Mouse (Mus musculus): ENCODE results near the gene Tubb1. TPM values are rescaled to one million over a fixed set of nuclear protein-coding genes. Genes with fewer than 3 reads are reported as not detected.

Tubb1 gene
- under 1 TPM in 2 of 4 experiments, not detected in 2; 0.23 to 0.87 TPM for total RNA-seq (2022)

GRCm38 (mm10) chr2:174450353-174450752 is at the start of gene Tubb1:
Tubb1 (plus strand) TSS chr2:174450695.
- DNase-seq (ENCODE audit: low spot score in 2 of 2): no peak

- DNase-seq (ENCODE audit: low spot score in 2 of 2): no peak
These were observed 40.3 kb upstream of the Tubb1 start for GRCm38 (mm10) chr2:174410222-174410621.

- DNase-seq (ENCODE audit: low spot score in 2 of 2): no peak
These were observed 37.4 kb upstream of the Tubb1 start for GRCm38 (mm10) chr2:174413127-174413526.

GRCm38 (mm10) chr2:174415001-174415730 is 35.3 kb upstream of the Tubb1 start:
- no peak for DNase-seq (ENCODE audit: low spot score in 2 of 2)

GRCm38 (mm10) chr2:174415731-174416310 is 34.7 kb upstream of the Tubb1 start, which contains the start of gene Nelfcd:
Nelfcd (plus strand) TSS chr2:174415804.
- DNase-seq (ENCODE audit: low spot score in 2 of 2): peak; percentile 88 to 90

- DNase-seq (ENCODE audit: low spot score in 2 of 2): no peak
These were observed 29.4 kb upstream of the Tubb1 start for GRCm38 (mm10) chr2:174421107-174421506.

- no peak for DNase-seq (ENCODE audit: low spot score in 2 of 2)
These were observed 26.0 kb upstream of the Tubb1 start for GRCm38 (mm10) chr2:174424301-174425085.

GRCm38 (mm10) chr2:174426856-174427255 is 23.6 kb upstream of the Tubb1 start:
- no peak for DNase-seq (ENCODE audit: low spot score in 2 of 2)

GRCm38 (mm10) chr2:174428076-174428835 is 22.2 kb upstream of the Tubb1 start:
- DNase-seq (ENCODE audit: low spot score in 2 of 2): no peak

- no peak for DNase-seq (ENCODE audit: low spot score in 2 of 2)
These were observed 21.4 kb upstream of the Tubb1 start for GRCm38 (mm10) chr2:174428996-174429591.

- no peak for DNase-seq (ENCODE audit: low spot score in 2 of 2)
These were observed 15.6 kb upstream of the Tubb1 start for GRCm38 (mm10) chr2:174434943-174435342.

- no peak for DNase-seq (ENCODE audit: low spot score in 2 of 2)
These were observed 14.3 kb upstream of the Tubb1 start for GRCm38 (mm10) chr2:174436076-174436701.

GRCm38 (mm10) chr2:174436916-174437696 is 13.4 kb upstream of the Tubb1 start:
- DNase-seq (ENCODE audit: low spot score in 2 of 2): no peak

- DNase-seq (ENCODE audit: low spot score in 2 of 2): no peak
These were observed 12.9 kb upstream of the Tubb1 start for GRCm38 (mm10) chr2:174437697-174437982.

- no peak for DNase-seq (ENCODE audit: low spot score in 2 of 2)
These were observed 12.3 kb upstream of the Tubb1 start for GRCm38 (mm10) chr2:174438181-174438580.

- DNase-seq (ENCODE audit: low spot score in 2 of 2): peak; percentile 28 to 36
These were observed 11.6 kb upstream of the Tubb1 start, which contains the start of gene Ctsz for GRCm38 (mm10) chr2:174438737-174439449. Ctsz (minus strand) TSS chr2:174439039.

GRCm38 (mm10) chr2:174439450-174439838 is 11.1 kb upstream of the Tubb1 start:
- DNase-seq (ENCODE audit: low spot score in 2 of 2): no peak

- DNase-seq (ENCODE audit: low spot score in 2 of 2): no peak
These were observed 10.5 kb upstream of the Tubb1 start for GRCm38 (mm10) chr2:174439961-174440360.

GRCm38 (mm10) chr2:174441898-174442297 is 8.6 kb upstream of the Tubb1 start:
- no peak for DNase-seq (ENCODE audit: low spot score in 2 of 2)
